Mouse (Mus musculus) midbrain, embryonic 16.5 days (tissue): ENCODE results near the gene Tepp. TPM values are rescaled to one million over a fixed set of nuclear protein-coding genes. Genes with fewer than 3 reads are reported as not detected.

Experiments used
- ATAC-seq: fragments of 200-750 bp; cut with Nextera tagmentation; 2 replicates; pipeline ENCODE4 v1.8.0; 2017; ENCODE audit warnings: moderate TSS enrichment
- H3K27ac ChIP-seq: fragments of 300-500 bp; sonication (generic); 2 replicates; pipeline ENCODE4 v1.5.1; 2014; ENCODE audit warnings: mild to moderate bottlenecking, low read length, mixed read lengths
- H3K27me3 ChIP-seq: fragments of 300-500 bp; sonication (generic); 2 replicates; pipeline ENCODE4 v1.6.1; 2014; ENCODE audit warnings: low read depth, low read length, mixed read lengths; ENCODE audit not compliant: control insufficient read depth, insufficient read depth
- H3K36me3 ChIP-seq: fragments of 300-500 bp; sonication (generic); 2 replicates; pipeline ENCODE4 v1.6.1; 2014; ENCODE audit warnings: mild to moderate bottlenecking, low read length, moderate library complexity, mixed read lengths; ENCODE audit not compliant: control insufficient read depth, insufficient read depth
- H3K4me1 ChIP-seq: fragments of 300-500 bp; sonication (generic); 2 replicates; pipeline ENCODE4 v1.6.1; 2014; ENCODE audit warnings: mild to moderate bottlenecking, low read length, mixed read lengths; ENCODE audit not compliant: control insufficient read depth, insufficient read depth
- H3K4me2 ChIP-seq: fragments of 300-500 bp; sonication (generic); 2 replicates; pipeline ENCODE4 v1.6.1; 2014; ENCODE audit warnings: mild to moderate bottlenecking, low read length, mixed read lengths
- H3K4me3 ChIP-seq: fragments of 300-500 bp; sonication (generic); 2 replicates; pipeline ENCODE4 v1.5.1; 2014; ENCODE audit warnings: low read depth, mild to moderate bottlenecking, low read length, moderate library complexity, mixed read lengths
- H3K9ac ChIP-seq: fragments of 300-500 bp; sonication (generic); 2 replicates; pipeline ENCODE4 v1.6.1; 2014; ENCODE audit warnings: low read depth, low read length, mixed read lengths
- H3K9me3 ChIP-seq: fragments of 300-500 bp; sonication (generic); replicated peaks from 2 replicates; pipeline ENCODE4 v1.6.1; 2014; ENCODE audit warnings: mild to moderate bottlenecking, low read length, mixed read lengths; ENCODE audit not compliant: control insufficient read depth, poor library complexity, severe bottlenecking
- WGBS: fragments of 180-500 bp; shearing (Covaris S2); extraction: QIAGEN DNeasy Blood & Tissue Kit; methylation state at CpG from one replicate; pipeline ENCODE4 v1.1.7; 2014; 5-methylcytosine and 5-hydroxymethylcytosine counted together
- polyA plus RNA-seq: library from polyadenylated mRNA; unstranded; fragments of >200 nt; fragmentation: Nextera tagmentation; extraction: Ambion mirVana; gene quantifications from 2 replicates; pipeline ENCODE4 v1.2.1, GENCODE M21; 2015

Tepp gene
- polyA plus RNA-seq, 1 experiment from 2014 or later: 2.8 TPM

GRCm38 (mm10) chr8:95336363-95336762, 26.0 kb downstream of the Tepp start:
- no peak overlapping the region for H3K4me2 ChIP-seq
- peaks cover 7% of the 10 kb centered on the region; the same call in 1 of the 2 replicates for H3K4me1 ChIP-seq
- peaks cover 2% of the 10 kb centered on the region for H3K36me3 ChIP-seq
- H3K4me3 ChIP-seq: no peak overlapping the region
- H3K27ac ChIP-seq: no peak overlapping the region
- H3K27me3 ChIP-seq: no peaks in the 10 kb centered on the region
- H3K9ac ChIP-seq: no peak overlapping the region
- ATAC-seq: no peak
- no peaks in the 10 kb centered on the region for H3K9me3 ChIP-seq

GRCm38 (mm10) chr8:95341721-95342120, 31.4 kb downstream of the Tepp start:
- no peak for ATAC-seq
- Histone ChIP-seq H3K4me2 (no peak overlapping the region), H3K9me3 (no peaks in the 10 kb centered on the region), H3K9ac (no peak overlapping the region), H3K4me3 (no peak overlapping the region), H3K36me3 (peaks cover 5% of the 10 kb centered on the region; the same call in 1 of the 2 replicates), H3K4me1 (no peaks in the 10 kb centered on the region), H3K27ac (no peak overlapping the region), H3K27me3 (no peaks in the 10 kb centered on the region)
- 55% methylated on average over 5 of the region's 5 CpGs for WGBS

GRCm38 (mm10) chr8:95344668-95345067, 34.3 kb downstream of the Tepp start:
- no peaks in the 10 kb centered on the region for H3K27me3 ChIP-seq
- H3K9ac ChIP-seq: no peak overlapping the region
- no peak overlapping the region for H3K27ac ChIP-seq
- H3K9me3 ChIP-seq: no peaks in the 10 kb centered on the region
- no peak overlapping the region for H3K4me2 ChIP-seq
- peaks cover 9% of the 10 kb centered on the region for H3K4me1 ChIP-seq
- ATAC-seq: no peak
- H3K4me3 ChIP-seq: no peak overlapping the region
- H3K36me3 ChIP-seq: peaks cover 3% of the 10 kb centered on the region; the same call in 1 of the 2 replicates
- WGBS: 69% methylated on average over 6 of the region's 6 CpGs

- Histone ChIP-seq H3K4me2 (no peak overlapping the region), H3K27me3 (no peaks in the 10 kb centered on the region), H3K36me3 (peaks cover 3% of the 10 kb centered on the region; the same call in 1 of the 2 replicates), H3K27ac (no peak overlapping the region), H3K9ac (no peak overlapping the region), H3K9me3 (no peaks in the 10 kb centered on the region), H3K4me1 (peaks cover 18% of the 10 kb centered on the region), H3K4me3 (no peak overlapping the region)
- peak; percentile 40 for ATAC-seq
- 32% methylated on average over 8 of the region's 8 CpGs for WGBS
These were observed 36.5 kb downstream of the Tepp start for GRCm38 (mm10) chr8:95346643-95347545.

- H3K4me1 ChIP-seq: peaks cover 18% of the 10 kb centered on the region
- H3K27me3 ChIP-seq: no peaks in the 10 kb centered on the region
- H3K4me3 ChIP-seq: no peak overlapping the region
- 95% methylated on average over 2 of the region's 2 CpGs for WGBS
- H3K9ac ChIP-seq: no peak overlapping the region
- no peaks in the 10 kb centered on the region; the same call in 1 of the 2 replicates for H3K36me3 ChIP-seq
- ATAC-seq: no peak
- H3K27ac ChIP-seq: no peak overlapping the region
- no peak overlapping the region for H3K4me2 ChIP-seq
- H3K9me3 ChIP-seq: no peaks in the 10 kb centered on the region
These were observed 38.0 kb downstream of the Tepp start for GRCm38 (mm10) chr8:95348356-95348755.

GRCm38 (mm10) chr8:95348811-95349630, 38.7 kb downstream of the Tepp start:
- no peaks in the 10 kb centered on the region for H3K27me3 ChIP-seq
- peak overlapping the region; percentile 49; the same call in 1 of the 2 replicates for H3K27ac ChIP-seq
- no peak overlapping the region for H3K4me3 ChIP-seq
- WGBS: 48% methylated on average over 19 of the region's 19 CpGs
- H3K36me3 ChIP-seq: no peaks in the 10 kb centered on the region
- no peak for ATAC-seq
- H3K4me1 ChIP-seq: peaks cover 24% of the 10 kb centered on the region
- no peak overlapping the region; the same call in 1 of the 2 replicates for H3K4me2 ChIP-seq
- no peaks in the 10 kb centered on the region for H3K9me3 ChIP-seq
- no peak overlapping the region for H3K9ac ChIP-seq

GRCm38 (mm10) chr8:95351461-95351860, 41.1 kb downstream of the Tepp start:
- Histone ChIP-seq H3K36me3 (no peaks in the 10 kb centered on the region), H3K4me3 (peak overlapping the region; percentile 92), H3K27me3 (no peaks in the 10 kb centered on the region), H3K4me1 (peaks cover 28% of the 10 kb centered on the region), H3K4me2 (peak overlapping the region; percentile 70), H3K9ac (peak overlapping the region; percentile 20; the same call in 1 of the 2 replicates), H3K9me3 (no peaks in the 10 kb centered on the region), H3K27ac (no peak overlapping the region)
- ATAC-seq: 0 out of 2 replicates have a peak, but pooled peaks have one; percentile 26
- 2% methylated on average over 15 of the region's 15 CpGs for WGBS

GRCm38 (mm10) chr8:95352151-95352870, 41.9 kb downstream of the Tepp start, which contains the start of gene Mmp15:
Gene Mmp15 (plus strand): TSS chr8:95352268.
- H3K36me3 ChIP-seq: no peaks in the 10 kb centered on the region
- under 1% methylated on average over 75 of the region's 80 CpGs for WGBS
- H3K4me3 ChIP-seq: peak within 1 kb of the TSS; percentile 92
- H3K27ac ChIP-seq: peak within 1 kb of the TSS; percentile 86
- peaks cover 28% of the 10 kb centered on the region for H3K4me1 ChIP-seq
- peak; percentile 66 for ATAC-seq
- no peaks in the 10 kb centered on the region for H3K9me3 ChIP-seq
- H3K27me3 ChIP-seq: no peaks in the 10 kb centered on the region
- H3K9ac ChIP-seq: peak within 1 kb of the TSS; percentile 87
- peak within 1 kb of the TSS; percentile 70 for H3K4me2 ChIP-seq
